Mouse (Mus musculus) heart, adult 2 months (tissue): Measurements from ENCODE around the gene Eya2.

Source experiments
- CTCF ChIP-seq: fragments of 200-600 bp; IDR thresholded peaks from 2 replicates; pipeline ENCODE4 v1.8.1; 2022; ENCODE audit warnings: antibody characterized with exemption, mild to moderate bottlenecking, moderate library complexity
- EP300 ChIP-seq: fragments of 200-500 bp; IDR thresholded peaks from 2 replicates; pipeline ENCODE4 v1.6.1; 2011; ENCODE audit warnings: low read depth, low read length, control low read depth; ENCODE audit not compliant: insufficient read depth
- POLR2A ChIP-seq: fragments of 200-500 bp; IDR thresholded peaks from 2 replicates; pipeline ENCODE4 v1.6.1; 2011; ENCODE audit warnings: mild to moderate bottlenecking, low read depth, low read length, control low read depth; ENCODE audit not compliant: insufficient read depth

DNA sequence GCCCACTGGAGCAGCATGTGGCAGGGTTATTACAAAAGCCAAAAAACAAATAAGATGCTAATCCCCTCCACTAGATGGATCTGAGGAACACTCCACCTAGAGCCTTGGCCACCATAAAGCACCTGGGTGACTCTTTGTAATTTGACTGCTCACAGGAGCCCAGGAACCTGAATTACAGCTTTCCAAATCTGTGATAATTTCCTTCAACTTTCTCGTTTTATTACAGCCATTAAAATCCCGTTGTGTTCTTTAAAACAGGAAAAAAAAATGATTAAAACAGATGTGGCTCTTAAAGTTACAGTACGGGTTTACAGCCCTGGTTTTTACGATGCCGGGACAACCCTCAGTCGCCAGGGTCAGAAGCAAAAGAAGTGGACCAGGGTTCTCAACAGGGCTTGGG is 27.9 kb upstream of the Eya2 start:
- no peak for TF ChIP-seq CTCF
- no peak for TF ChIP-seq POLR2A
- no peak for TF ChIP-seq EP300
